Mouse (Mus musculus) CD4-positive naive resting alpha-beta T cell, adult 57 days (primary cell): ENCODE measurements around the gene Mfng. TPM values are rescaled to one million over a fixed set of nuclear protein-coding genes. Genes with fewer than 3 reads are reported as not detected.

ENCODE experiments used
- total RNA-seq: library from RNA; stranded (reverse); gene quantifications from one replicate; pipeline ENCODE4 v1.2.4, GENCODE M21; 2023

Gene Mfng
- total RNA-seq = 125 TPM

DNA sequence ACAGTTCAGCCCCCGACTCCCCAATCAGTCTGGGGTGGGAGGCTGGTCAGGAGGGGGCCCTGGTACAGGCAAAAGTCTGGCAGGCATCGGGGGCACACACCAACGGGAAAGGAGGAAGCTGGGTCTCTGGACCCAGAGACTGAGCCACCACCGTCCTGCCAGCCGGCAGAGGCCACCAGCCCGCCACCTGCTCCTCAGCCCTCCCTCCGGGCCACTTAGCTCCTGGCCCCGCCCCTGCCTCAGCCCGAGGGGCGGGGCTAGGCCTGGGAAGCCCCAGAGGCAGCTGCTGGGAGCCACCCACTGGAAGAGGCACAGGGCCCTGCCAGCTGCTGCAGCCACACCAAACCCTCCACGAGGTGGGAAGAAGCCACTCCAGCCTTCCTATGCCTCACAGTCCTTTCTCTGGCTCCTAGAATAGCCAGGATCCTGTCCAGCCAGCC is at the start of gene Mfng:
Mfng (minus strand) TSS at position 186 of the 440 bp plus-strand sequence.

DNA sequence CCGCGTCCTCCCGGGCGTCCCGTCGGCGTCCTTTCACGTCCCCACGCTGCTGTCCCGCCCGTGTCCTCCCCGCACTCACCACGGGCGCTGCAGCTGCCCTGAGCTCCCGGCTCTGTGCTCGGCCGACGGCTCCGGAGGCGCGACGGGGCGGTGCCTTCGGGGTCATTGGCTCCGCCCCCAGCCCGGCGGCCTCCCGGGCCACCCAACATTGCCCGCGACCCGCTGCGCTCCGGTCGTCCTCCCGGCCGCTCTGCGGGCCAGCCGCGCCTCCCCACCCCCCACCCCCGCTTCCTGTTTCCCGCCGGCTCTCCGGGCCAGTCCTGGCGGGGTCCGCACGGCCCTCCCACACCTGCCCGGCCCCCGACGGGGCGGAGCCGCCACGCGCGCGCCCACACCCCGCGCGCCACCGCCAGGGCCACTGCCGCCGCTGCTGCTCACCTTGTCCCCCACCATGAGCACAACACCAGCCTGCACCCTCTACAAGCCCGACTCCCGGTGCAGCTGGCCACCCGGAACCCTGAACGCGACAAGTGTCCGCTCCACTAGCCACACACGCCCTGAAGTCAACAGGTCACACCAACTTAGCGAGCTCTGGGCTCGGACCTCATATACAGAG is 29.6 kb upstream of the Mfng start, which contains the start of gene Card10:
Card10 (minus strand) TSS at position 267 of the 616 bp plus-strand sequence.

DNA sequence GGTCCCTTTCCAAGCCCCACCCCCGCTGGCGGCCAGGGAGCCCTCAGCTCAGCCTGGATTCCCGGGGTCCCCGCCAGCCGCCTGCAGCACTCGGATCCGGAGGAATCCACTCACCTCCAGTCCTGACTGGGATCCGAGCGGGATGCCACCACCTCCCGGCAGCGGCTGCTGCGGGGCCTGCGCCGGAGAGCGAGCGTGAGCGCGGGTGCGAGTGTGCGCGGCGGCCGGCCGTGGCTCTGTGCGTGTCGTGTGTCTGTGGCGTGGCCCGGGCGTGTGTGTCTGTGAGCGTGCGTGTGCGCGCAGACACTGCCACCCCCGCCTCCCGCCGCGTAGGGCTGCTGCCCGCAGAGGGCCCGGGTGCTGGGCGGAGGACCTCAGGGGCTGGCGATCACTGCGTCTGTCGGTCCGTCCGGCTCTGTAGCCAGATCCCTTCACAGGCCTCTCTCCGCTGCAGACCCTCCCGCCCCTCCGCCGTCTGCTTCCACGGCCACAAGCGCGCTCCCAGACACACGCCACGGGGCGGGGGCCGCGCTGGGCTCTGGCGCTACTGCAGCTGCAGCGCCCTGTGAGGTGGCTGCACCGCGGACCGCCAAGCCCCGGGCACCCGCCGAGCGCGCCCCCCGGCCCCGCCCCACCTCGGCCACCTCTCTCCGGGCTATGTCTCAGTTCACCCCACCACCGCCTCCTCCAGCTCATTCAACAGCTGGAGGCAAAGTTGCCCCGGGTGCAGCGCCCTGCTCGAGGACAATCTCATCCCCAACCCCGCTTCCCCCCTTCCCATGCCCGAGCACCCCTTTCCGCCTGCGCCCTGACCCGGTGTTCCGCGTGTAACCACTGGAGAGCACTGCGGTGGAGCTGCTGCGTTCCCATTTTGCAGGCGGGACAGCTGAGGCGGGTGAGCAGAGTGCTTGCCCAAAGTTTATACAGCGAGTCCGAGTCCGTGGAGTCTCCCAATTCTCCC is 54.7 kb downstream of the Mfng start, which contains the start of gene Elfn2:
Elfn2 (minus strand) TSS at position 482 of the 961 bp plus-strand sequence.

Other genes with a start within 250 kb of the Mfng start
- 0.47 TPM for gene C1qtnf6, start 242.1 kb downstream of the Mfng start, total RNA-seq
- not detected for gene Sstr3, start 228.8 kb downstream of the Mfng start, total RNA-seq
- 907 TPM for gene Rac2, start 200.7 kb downstream of the Mfng start, total RNA-seq
- gene Cyth4, start 176.4 kb downstream of the Mfng start, total RNA-seq = 146 TPM
- 2.6 TPM for gene Elfn2, start 54.7 kb downstream of the Mfng start, total RNA-seq
- 0.56 TPM for gene Card10, start 29.6 kb upstream of the Mfng start, total RNA-seq
- 0.65 TPM for gene Cdc42ep1, start 69.1 kb upstream of the Mfng start, total RNA-seq
- gene Lgals2, start 82.1 kb upstream of the Mfng start, total RNA-seq = 3.3 TPM
- 84.3 TPM for gene Gga1, start 103.7 kb upstream of the Mfng start, total RNA-seq
- gene Gm49510, start 126.2 kb upstream of the Mfng start, total RNA-seq = not detected
- gene Sh3bp1, start 126.3 kb upstream of the Mfng start, total RNA-seq = 241 TPM
- 13.7 TPM for gene Pdxp, start 140.4 kb upstream of the Mfng start, total RNA-seq
- gene Lgals1, start 153.2 kb upstream of the Mfng start, total RNA-seq = 63.1 TPM
- 58.9 TPM for gene Nol12, start 161.5 kb upstream of the Mfng start, total RNA-seq
- 40.0 TPM for gene Triobp, start 174.2 kb upstream of the Mfng start, total RNA-seq